Mouse (Mus musculus): ENCODE results near the gene Rasgrf1. TPM values are rescaled to one million over a fixed set of nuclear protein-coding genes. Genes with fewer than 3 reads are reported as not detected.

The Rasgrf1 gene
- total RNA-seq, 2 experiments from 2014 or later = 213 to 223 TPM

DNA sequence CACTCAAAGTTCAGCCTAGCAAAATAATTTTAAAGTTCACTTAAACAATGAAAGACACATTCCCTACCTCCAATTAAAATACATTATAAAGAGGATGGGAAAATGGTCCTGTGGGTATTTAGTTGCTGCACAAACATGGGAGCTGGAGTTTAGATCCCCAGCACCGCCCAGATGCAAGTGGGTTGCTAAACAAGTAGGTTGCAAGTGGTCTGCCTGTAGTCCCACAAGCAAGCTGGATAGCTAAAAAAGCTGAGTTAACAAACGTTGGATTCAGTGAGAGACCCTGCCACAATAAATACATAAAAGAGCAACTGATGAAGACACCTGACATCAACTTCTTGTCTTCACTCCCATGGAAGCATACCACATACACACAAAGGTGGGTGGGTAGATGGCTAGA, 49.3 kb downstream of the Rasgrf1 start:
- no peak for DNase-seq (ENCODE audit: low spot score in 2 of 2)
- intact Hi-C loops (cut with DNase I) = no loop called here

DNA sequence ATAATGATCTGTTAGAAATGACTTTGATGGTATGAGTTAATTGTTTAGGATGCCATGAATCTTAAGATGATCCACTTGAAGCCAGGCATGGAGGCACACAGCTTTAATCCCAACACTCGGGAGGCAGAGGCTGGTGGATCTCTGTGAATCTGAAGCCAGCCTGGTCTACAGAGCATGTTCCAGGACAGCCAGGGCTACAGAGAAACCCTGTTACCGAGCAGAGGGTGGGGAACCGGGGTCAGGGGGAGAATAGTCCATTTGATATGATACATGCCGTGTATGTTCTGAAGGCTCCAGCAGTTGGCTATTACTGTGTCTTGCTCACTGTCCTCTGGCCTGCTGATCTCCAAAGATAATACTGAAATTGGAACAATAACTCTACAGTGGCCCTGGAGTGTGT, 54.4 kb downstream of the Rasgrf1 start:
- intact Hi-C loops (cut with DNase I) = no loop called here
- no peak for DNase-seq (ENCODE audit: low spot score in 2 of 2)

DNA sequence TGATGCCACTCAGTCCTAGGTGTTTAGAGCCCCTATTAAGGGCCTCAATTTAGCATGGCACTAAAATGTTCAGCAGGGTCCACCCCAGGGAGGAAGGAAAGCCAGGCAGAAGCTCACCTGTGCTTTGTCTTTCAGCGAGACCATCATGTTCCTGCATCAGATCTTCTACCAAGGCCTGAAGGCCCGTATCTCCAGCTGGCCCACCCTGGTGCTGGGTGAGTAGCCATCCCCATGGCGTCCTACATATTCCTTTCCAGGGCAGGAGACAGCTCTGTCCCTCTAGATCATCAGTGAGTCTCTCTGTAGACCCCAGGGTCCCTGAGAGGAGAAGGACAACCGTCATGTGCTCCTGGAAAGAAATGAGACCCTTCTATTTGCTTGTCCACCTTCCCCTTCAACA, 58.0 kb downstream of the Rasgrf1 start:
- intact Hi-C loops (cut with DNase I) = no loop called here
- no peak for DNase-seq (ENCODE audit: low spot score in 2 of 2)

DNA sequence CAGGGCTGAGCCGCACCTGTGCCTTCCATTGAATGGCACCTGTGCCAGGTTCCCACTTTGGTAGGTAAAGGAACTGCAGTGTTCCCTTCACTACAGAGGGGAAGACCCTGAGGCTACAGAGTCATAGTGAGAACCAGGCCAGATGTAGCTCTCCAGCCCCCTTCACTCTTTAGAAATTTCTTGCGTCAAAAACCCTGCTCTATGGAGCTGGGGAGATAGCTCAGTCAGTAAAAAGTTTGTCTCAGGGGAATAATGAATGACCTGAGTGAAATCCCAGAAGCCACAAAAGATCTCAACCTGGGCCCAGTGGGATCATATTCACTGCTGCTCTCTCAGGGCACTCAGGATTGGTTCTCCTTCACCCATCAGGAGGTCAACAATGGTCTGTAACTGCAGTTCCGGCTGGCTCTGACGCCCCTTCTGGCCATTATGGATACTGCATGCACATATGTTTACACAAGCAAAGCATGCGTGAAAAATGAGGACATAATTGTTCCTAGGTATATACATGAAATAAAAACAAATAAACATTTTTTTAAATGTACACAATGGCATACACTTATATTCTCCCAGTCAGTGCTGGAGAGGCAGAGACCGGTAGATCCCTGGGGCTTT, 59.2 kb downstream of the Rasgrf1 start:
- no peak for DNase-seq (ENCODE audit: low spot score in 2 of 2)
- intact Hi-C loops (cut with DNase I) = no loop called here

DNA sequence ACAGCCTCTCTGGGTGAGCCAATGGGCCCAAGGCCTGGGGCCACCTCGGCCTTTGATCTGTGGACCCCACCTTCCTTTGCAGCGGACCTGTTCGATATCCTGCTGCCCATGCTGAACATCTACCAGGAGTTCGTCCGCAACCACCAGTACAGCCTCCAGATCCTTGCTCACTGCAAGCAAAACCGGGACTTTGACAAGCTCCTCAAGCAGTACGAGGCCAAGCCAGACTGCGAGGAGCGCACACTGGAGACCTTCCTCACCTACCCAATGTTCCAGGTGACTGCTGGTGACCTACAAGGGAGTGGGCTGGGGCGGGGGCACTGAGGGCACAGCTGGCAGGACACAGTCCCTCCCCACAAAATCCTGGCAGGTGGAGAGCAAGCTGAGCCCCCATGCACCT, 60.6 kb downstream of the Rasgrf1 start:
- intact Hi-C loops (cut with DNase I) = loop anchor here (5.0 kb wide), 1 partner anchor 263 kb away; the partner anchor contains the start of gene Tmed3
- DNase-seq (ENCODE audit: low spot score in 2 of 2) = no peak

DNA sequence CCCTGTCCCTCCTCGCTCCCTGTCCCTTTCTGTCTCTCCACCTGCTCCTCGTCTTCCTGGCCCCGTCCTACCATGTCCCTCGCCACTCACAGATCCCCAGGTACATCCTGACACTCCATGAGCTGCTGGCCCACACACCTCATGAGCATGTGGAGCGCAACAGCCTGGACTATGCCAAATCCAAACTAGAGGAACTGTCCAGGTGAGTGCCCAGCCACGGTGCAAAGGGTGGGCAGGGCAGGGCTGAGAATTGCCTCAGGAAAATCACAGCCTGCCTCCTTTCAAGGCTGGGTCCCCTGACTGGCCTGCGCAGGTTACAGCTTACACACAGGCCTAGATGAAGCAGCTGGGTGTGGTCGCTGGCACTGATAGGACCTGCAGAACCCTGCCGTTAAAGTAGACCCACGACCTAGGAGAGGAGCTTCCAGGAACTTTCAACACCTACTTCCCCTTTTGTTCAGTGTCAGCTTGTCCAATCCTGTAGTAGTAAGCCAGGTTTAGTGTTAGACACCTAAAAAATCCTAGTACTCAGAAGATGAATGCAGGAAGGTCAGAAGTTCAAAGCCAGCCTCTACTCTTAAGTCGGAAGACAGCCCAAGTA, 61.3 kb downstream of the Rasgrf1 start:
- intact Hi-C loops (cut with DNase I) = loop anchor here (5.0 kb wide), 1 partner anchor 264 kb away; the partner anchor contains the start of gene Tmed3
- no peak for DNase-seq (ENCODE audit: low spot score in 2 of 2)

DNA sequence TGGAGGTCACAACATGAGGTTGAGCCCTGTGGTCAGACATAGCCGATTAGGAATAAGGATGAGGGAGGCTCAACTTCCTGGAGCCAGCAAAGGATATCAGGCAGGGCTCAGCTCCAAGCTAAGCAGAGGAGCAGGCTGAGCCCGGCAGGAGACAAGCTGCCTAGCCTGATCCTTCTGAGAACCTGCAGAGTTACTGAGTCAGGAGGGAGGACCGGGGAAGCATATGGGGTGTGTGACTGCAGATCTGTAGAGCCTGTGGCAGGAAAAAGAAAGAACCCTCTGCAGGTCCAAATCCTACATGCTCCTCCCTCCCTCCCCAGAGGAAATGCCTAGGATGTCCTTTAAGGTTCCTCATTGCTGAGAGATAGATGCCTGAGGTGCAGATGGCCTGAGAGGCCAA, 62.6 kb downstream of the Rasgrf1 start:
- no peak for DNase-seq (ENCODE audit: low spot score in 2 of 2)
- intact Hi-C loops (cut with DNase I) = loop anchor here (5.0 kb wide), 1 partner anchor 265 kb away; the partner anchor contains the start of gene Tmed3

DNA sequence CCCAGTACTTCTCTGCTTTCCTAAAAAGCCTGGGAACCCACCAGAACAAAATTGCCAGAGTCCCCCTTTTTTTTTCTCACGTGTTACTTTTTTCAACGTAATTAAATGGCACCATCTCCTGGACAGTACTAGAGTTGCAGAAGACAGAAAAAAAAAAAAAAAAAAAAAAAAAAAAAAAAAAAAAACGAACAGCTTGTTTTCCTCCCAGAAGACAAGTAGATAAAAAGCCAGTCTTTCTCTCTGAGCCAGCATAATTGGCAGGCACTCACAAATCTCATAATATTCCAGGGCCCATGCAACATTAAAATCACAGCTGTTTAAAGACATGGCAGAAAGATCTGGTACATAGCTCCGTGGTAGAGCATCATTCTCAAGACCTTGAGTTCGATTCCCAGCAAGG, 64.1 kb downstream of the Rasgrf1 start:
- peak in 1 of 2 experiments; percentile 54 for DNase-seq (ENCODE audit: low spot score in 2 of 2)

DNA sequence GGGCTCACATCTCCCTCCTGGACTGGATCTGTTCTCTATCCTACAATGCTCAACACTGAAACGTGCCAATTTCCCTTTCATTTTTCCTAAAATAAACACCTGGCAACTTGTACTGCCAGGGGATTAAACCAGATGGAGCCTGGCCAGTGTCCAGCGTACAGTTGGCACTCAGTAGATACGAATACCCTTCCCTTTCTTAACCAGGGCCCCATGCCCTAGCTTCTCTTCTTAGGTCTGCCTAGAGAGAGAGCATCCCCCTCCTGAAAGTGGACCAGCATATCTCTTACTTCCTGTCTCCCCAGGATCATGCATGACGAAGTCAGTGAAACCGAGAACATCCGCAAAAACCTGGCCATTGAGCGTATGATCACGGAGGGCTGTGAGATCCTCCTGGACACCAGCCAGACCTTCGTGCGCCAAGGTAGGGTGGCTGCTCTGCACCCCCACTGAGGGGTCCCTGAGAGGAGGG, 64.8 kb downstream of the Rasgrf1 start:
- intact Hi-C loops (cut with DNase I) = loop anchor here (5.0 kb wide), 1 partner anchor 267 kb away; the partner anchor contains the start of gene Tmed3
- DNase-seq (ENCODE audit: low spot score in 2 of 2) = no peak

More for the DNA sequence above, 64.1 kb downstream of the Rasgrf1 start:
- intact Hi-C loops (cut with DNase I) = loop anchor here (1.0 to 5.0 kb wide), 2 partner anchors 147 to 267 kb away; partner anchors contain the start of gene Tmed3

DNA sequence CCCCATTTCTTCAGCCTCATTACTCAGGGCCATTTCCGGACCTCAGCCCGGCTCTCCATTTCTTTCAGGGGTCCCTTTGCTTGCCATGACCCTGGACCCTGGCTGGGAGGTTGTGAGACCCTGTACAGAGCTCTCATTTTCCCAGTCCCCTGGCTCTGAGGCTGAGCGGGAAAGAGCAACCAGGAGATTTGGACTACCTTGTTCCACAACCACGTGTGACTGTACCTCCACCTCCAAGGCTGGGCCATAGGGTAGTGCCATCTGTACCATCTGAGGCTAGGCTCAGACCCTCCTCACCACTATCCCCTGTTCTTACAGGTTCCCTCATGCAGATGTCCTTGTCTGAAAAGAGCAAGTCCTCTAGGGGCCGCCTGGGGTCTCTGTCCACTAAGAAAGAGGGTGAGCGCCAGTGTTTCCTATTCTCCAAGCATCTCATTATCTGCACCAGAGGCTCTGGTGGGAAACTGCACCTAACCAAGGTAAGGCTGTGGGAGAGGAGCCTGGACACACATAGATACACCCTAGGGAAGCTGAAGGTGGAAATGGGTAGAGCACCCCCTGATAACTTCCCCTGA, 66.7 kb downstream of the Rasgrf1 start:
- intact Hi-C loops (cut with DNase I) = loop anchor here (5.0 kb wide), 1 partner anchor 101 kb away; no protein-coding TSS in a partner anchor
- no peak for DNase-seq (ENCODE audit: low spot score in 2 of 2)

DNA sequence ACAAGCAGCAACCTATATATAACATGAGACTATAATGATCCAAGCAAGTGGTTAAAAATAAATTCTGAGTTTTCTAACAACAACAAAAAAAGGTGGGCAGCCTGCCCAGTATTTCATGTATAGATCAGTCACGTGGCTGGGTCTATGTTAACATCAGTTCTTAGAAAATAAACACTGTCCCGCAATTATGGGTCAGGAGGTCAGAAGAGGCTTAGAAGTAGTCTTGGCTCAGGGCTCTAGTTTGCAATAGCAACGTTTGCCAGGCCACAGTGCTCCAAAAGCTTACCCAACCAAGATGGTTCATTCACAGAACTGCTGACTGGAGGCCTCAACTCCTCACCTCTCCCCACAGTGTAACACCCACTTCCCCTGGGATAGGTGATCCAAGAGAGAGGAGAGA, 69.5 kb downstream of the Rasgrf1 start:
- DNase-seq (ENCODE audit: low spot score in 2 of 2) = no peak
- intact Hi-C loops (cut with DNase I) = loop anchor here (5.0 kb wide), 1 partner anchor 98 kb away; no protein-coding TSS in a partner anchor

DNA sequence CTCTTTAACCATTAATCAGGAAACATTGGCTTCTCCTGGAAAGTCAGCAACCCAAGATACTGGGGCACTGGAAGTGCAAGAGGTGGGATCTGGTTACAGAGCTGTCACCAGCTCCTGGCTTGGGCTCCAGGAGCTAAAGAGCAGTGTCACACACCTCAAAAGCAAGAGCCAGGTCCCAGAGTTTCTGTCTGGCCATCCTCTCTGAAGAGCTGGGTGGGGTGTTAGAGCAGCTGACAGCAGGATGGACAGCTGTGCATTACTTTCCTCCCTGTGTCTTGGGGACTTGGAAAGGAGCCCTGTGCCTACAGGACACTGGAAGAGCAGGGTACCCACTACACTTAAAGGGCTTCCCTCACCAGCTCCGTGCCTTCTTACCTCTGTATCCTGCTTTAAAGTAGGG, 72.5 kb downstream of the Rasgrf1 start:
- intact Hi-C loops (cut with DNase I) = no loop called here
- no peak for DNase-seq (ENCODE audit: low spot score in 2 of 2)

DNA sequence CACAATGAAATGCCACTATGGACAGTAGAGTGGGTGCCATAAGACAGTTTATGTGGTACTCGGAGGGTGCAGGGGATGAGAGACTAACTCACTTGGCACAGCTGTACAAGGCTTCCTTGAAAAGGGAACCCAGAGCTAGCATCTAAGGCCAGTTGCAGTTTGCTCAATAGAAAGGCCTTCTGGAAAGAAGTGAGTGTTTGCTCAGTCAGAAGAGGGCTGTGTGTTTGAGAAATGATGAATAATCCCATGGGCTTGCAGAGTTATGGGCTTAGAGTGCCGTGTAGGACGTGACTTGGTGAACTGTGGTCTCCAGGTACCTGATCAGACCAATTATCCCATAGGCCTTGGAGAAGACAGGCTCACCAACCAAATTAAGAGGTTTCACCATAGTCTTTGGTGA, 78.3 kb downstream of the Rasgrf1 start:
- intact Hi-C loops (cut with DNase I) = no loop called here
- no peak for DNase-seq (ENCODE audit: low spot score in 2 of 2)

DNA sequence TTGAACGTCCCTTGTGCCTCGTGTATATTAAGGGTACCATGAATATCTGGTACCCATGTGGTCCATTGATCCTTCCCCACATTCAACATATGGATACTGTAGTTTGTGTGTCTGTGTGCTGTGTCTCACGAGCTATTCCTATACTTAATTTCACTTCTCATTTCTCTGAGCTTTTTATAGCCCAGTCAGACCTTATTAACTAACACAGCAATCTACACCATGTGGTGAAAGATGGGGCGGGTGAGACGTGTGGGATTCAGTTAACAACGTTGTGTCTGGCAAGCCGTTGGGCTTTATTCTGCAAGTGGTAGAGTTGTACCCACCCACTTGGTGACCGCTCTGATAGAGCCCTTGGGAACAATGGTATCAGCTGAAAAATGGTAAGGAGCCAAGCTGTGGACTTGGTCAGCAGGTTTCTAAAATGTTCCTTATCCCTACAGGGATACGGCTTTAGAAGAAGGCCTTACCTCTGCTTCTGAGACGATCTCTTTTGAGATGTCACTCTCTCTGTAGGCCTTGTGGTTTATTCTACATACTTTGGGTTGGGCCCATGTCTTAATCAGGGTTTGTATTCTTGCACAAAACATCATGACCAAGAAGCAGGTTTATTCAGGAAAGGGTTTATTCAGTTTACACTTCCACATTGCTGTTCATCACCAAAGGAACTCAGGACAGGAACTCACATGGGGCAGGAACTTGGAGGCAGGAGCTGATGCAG, 79.3 kb downstream of the Rasgrf1 start:
- DNase-seq (ENCODE audit: low spot score in 2 of 2) = peak in 1 of 2 experiments; percentile 16
- intact Hi-C loops (cut with DNase I) = no loop called here

DNA sequence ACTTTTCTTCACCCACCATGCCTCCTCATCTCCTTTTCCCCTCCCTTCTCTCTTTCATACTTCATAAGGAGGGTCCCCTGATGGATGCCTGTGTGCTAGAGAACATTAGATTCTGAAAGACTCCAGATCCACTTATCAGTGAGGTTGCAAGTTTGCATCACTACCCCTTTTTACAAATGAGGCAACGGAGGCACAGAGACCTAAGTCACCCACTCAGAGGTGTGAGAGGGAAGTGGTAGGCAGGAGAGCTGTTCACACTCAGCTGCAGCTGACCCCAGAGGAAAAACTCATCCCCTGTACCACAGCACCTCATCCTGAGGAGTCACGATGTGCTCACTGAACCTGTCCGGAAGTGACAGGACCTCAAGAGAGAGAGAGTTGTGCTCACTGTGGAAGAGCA, 96.7 kb downstream of the Rasgrf1 start:
- no peak for DNase-seq (ENCODE audit: low spot score in 2 of 2)
- intact Hi-C loops (cut with DNase I) = no loop called here

DNA sequence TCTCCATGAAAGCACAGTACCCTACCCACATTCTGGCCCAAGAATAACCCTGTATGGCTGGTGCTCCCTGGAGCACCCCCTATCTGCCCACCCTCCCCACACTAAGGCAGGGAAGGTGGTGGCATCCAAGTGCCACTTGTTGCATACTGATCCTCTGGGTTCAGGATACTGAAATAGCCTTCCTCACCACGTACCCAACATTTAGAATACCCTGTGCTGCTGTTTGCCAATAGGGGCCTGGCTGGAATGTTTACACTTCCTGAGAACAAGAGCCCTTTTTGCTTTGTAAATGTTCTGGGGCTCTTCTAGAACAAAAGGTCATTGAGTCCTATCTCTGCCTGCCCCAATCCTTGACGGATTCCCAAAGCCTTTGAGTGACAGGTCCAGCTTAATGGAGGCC, 97.4 kb downstream of the Rasgrf1 start:
- no peak for DNase-seq (ENCODE audit: low spot score in 2 of 2)
- intact Hi-C loops (cut with DNase I) = no loop called here

DNA sequence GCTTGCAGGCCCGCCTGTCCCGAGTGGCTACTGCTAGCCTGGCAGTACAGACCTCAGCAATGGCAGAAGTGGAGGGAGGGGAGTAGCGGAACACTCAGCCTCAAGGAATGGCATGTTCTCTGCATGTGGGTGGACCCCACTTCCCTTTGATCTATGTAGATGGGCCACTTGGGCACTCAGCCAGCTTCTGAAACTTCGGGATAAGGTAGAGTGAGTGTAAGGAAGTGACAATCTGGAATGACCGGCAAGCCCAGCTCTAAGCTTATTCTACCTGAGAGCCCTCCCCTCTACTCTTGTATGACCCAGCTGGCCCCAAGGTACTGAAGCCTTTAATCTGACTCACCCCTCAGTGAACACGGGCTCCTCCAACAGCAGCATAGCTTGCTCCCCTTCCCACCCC, 98.4 kb downstream of the Rasgrf1 start:
- intact Hi-C loops (cut with DNase I) = no loop called here
- no peak for DNase-seq (ENCODE audit: low spot score in 2 of 2)

DNA sequence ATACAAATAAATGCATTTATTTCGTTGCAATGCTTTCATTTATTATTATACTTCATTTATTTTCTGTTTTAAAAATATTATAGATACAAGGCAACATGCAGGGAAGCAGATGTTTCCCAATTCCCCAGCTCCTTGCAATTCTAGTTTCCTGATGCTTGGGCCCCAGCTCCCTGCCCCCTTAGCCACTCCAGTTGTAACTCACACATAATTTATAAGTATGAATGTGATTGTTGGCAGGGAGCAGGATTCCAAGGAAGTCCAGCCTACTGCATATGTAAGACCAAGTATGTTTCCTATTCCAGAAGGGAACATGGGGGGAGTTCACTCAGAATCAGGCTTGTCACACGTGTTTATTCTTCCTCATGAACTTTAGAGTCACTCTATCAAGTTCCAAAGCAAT, 102.1 kb downstream of the Rasgrf1 start:
- intact Hi-C loops (cut with DNase I) = no loop called here

DNA sequence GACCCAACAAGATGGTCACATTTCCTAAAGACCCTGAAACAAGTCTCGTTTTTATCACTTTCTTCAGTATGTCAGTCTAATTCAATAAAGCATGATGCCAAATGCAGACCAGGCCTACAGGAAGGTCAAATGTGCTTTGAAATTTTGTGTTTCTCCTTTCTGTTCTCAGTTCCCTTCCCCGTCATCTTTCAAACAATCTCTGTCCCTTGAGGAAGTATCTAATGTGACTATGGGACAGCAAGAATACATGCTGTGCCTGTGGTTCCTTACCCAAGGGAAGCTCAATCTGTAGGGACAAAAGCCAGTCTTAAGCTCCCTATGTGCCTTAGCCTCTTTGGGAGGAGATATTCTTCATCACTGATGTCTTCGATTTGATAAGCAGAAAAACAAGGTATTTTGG, 104.9 kb downstream of the Rasgrf1 start:
- no peak for DNase-seq (ENCODE audit: low spot score in 2 of 2)

More for the DNA sequence above, 102.1 kb downstream of the Rasgrf1 start:
- DNase-seq (ENCODE audit: low spot score in 2 of 2) = no peak

DNA sequence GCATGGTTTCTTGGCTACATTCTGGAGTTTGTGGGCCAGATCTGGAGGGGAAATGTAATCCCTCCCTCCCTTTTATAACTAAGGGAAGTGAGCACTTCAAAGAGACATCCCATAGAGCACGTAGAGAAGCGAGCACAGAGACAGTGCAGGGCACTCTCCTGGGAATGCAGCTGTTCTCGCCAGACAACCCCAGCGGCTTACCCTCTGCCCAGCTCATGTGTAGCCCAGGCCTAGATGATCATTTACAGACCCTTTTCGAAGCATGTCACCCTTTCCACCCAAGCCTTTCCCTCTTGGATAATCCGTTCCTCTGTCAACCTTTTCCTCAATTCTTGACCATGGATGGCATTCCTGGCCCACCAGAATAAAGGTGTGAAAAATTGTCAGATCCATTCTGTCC, 106.5 kb downstream of the Rasgrf1 start:
- intact Hi-C loops (cut with DNase I) = no loop called here
- DNase-seq (ENCODE audit: low spot score in 2 of 2) = no peak

More for the DNA sequence above, 104.9 kb downstream of the Rasgrf1 start:
- intact Hi-C loops (cut with DNase I) = no loop called here

Data from left cerebral cortex, postnatal 25 days (tissue).